Comparison of ENCODE assay signal across 20 mouse cellular contexts in genomic region chr7:45992470-45992869, GRCm38 (mm10). TPM values are rescaled to one million over a fixed set of nuclear protein-coding genes. Genes with fewer than 3 reads are reported as not detected.
"Had no signal": no experiment of that assay in that cellular context is flagged by ENCODE, and none has a peak within 500 bp of the region (broad histone marks: within the 10 kb centered on the region; RNA-seq: fewer than 3 reads in every experiment).

No protein-coding gene starts in this region.

- H3K27ac ChIP-seq: limb, embryonic 12.5 days; limb, embryonic 15.5 days; liver, embryonic 15.5 days; lung, embryonic 15.5 days; midbrain, embryonic 10.5 days; midbrain, embryonic 13.5 days had no signal

- H3K9ac ChIP-seq: limb, embryonic 12.5 days; limb, embryonic 15.5 days; liver, embryonic 15.5 days; lung, embryonic 15.5 days; midbrain, embryonic 13.5 days had no signal

- H3K27me3 ChIP-seq: limb, embryonic 12.5 days; limb, embryonic 15.5 days; liver, embryonic 15.5 days; lung, embryonic 15.5 days; midbrain, embryonic 13.5 days had no signal

- DNase-seq: kidney, adult 18-20 months; kidney, adult 9 months; kidney, postnatal 14 days; kidney, postnatal 4 days; left cerebral cortex, postnatal 4 days; lung, postnatal 14 days; lung, postnatal 4 days; thymus, adult 18-20 months; thymus, postnatal 36 days had no signal

- H3K36me3 ChIP-seq: limb, embryonic 12.5 days; limb, embryonic 15.5 days; lung, embryonic 15.5 days; midbrain, embryonic 10.5 days; midbrain, embryonic 13.5 days had no signal

- H3K9me3 ChIP-seq: limb, embryonic 12.5 days; limb, embryonic 15.5 days; liver, embryonic 15.5 days; lung, embryonic 15.5 days; megakaryocyte, embryonic 14.5 days; midbrain, embryonic 10.5 days; midbrain, embryonic 13.5 days had no signal

- ATAC-seq: intestine, embryonic 16.5 days; midbrain, embryonic 13.5 days; midbrain, embryonic 16.5 days had no signal

- H3K4me1 ChIP-seq: limb, embryonic 12.5 days; limb, embryonic 15.5 days; liver, embryonic 15.5 days; lung, embryonic 15.5 days; midbrain, embryonic 10.5 days; midbrain, embryonic 13.5 days had no signal

- H3K4me3 ChIP-seq: limb, embryonic 12.5 days; limb, embryonic 15.5 days; liver, embryonic 15.5 days; lung, embryonic 15.5 days; megakaryocyte, embryonic 14.5 days; midbrain, embryonic 10.5 days; midbrain, embryonic 13.5 days; myocyte had no signal

- H3K4me2 ChIP-seq: limb, embryonic 12.5 days; limb, embryonic 15.5 days; liver, embryonic 15.5 days; lung, embryonic 15.5 days; midbrain, embryonic 13.5 days had no signal

RNA-seq across cellular contexts. Expression of gene Abcc6, which starts 37.6 kb away (rescaled TPM):
- total RNA-seq: monocyte, adult 5-6 weeks had no signal
- polyA plus RNA-seq: myocyte had no signal
